Mouse (Mus musculus) midbrain, embryonic 15.5 days (tissue): Measurements from ENCODE around the gene Gcnt7. TPM values are rescaled to one million over a fixed set of nuclear protein-coding genes. Genes with fewer than 3 reads are reported as not detected.

ENCODE experiments used
- ATAC-seq: fragments of 200-750 bp; cut with Nextera tagmentation; replicated peaks from 2 replicates; pipeline ENCODE4 v1.8.0; 2017; ENCODE audit warnings: moderate TSS enrichment
- H3K27ac ChIP-seq: fragments of 300-500 bp; sonication (generic); 2 replicates; pipeline ENCODE4 v1.5.1; 2015; ENCODE audit warnings: mild to moderate bottlenecking, inconsistent platforms
- H3K27me3 ChIP-seq: fragments of 300-500 bp; sonication (generic); replicated peaks from 2 replicates; pipeline ENCODE4 v1.6.1; 2015; ENCODE audit warnings: inconsistent platforms
- H3K36me3 ChIP-seq: fragments of 300-500 bp; sonication (generic); replicated peaks from 2 replicates; pipeline ENCODE4 v1.6.1; 2015; ENCODE audit warnings: inconsistent platforms
- H3K4me1 ChIP-seq: fragments of 300-500 bp; sonication (generic); 2 replicates; pipeline ENCODE4 v1.6.1; 2015; ENCODE audit warnings: inconsistent platforms
- H3K4me2 ChIP-seq: fragments of 300-500 bp; sonication (generic); 2 replicates; pipeline ENCODE4 v1.6.1; 2015; ENCODE audit warnings: inconsistent platforms, mild to moderate bottlenecking, moderate library complexity
- H3K4me3 ChIP-seq: fragments of 300-500 bp; sonication (generic); 2 replicates; pipeline ENCODE4 v1.5.1; 2015; ENCODE audit warnings: mild to moderate bottlenecking, inconsistent platforms
- H3K9ac ChIP-seq: fragments of 300-500 bp; sonication (generic); 2 replicates; pipeline ENCODE4 v1.6.1; 2015; ENCODE audit warnings: mild to moderate bottlenecking, inconsistent platforms
- H3K9me3 ChIP-seq: fragments of 300-500 bp; sonication (generic); 2 replicates; pipeline ENCODE4 v1.6.1; 2016; ENCODE audit warnings: inconsistent platforms
- WGBS: fragments of 180-500 bp; shearing (Covaris S2); methylation state at CpG from one replicate; pipeline ENCODE4 v1.1.7; 2015; ENCODE audit warnings: mixed read lengths; 5-methylcytosine and 5-hydroxymethylcytosine counted together
- polyA plus RNA-seq: library from polyadenylated mRNA; unstranded; fragments of >200 nt; fragmentation: Nextera tagmentation; extraction: Ambion mirVana; gene quantifications from 2 replicates; pipeline ENCODE4 v1.2.1, GENCODE M21; 2015

The Gcnt7 gene
- 2.0 and 2.3 TPM in 2 replicates for polyA plus RNA-seq

- Histone ChIP-seq H3K9ac (no peak within 1 kb of the TSS), H3K27me3 (no peaks in the 10 kb centered on the region), H3K9me3 (no peaks in the 10 kb centered on the region), H3K4me3 (no peak within 1 kb of the TSS), H3K36me3 (peaks cover 5% of the 10 kb centered on the region; the same call in 1 of the 2 replicates), H3K4me2 (no peak within 1 kb of the TSS), H3K27ac (no peak within 1 kb of the TSS), H3K4me1 (no peaks in the 10 kb centered on the region)
- no peak for ATAC-seq
- 87% methylated on average over 11 of the region's 11 CpGs for WGBS
Observed at GRCm38 (mm10) chr2:172458496-172458895, at the start of gene Gcnt7. Gcnt7 (minus strand) TSS chr2:172458596.

GRCm38 (mm10) chr2:172506121-172506520 lies 47.7 kb upstream of the Gcnt7 start:
- no peak overlapping the region for H3K4me2 ChIP-seq
- WGBS, result 86% methylated on average over 7 of the region's 7 CpGs
- H3K36me3 ChIP-seq, result no peaks in the 10 kb centered on the region

GRCm38 (mm10) chr2:172502168-172502567 lies 43.8 kb upstream of the Gcnt7 start:
- 85% methylated on average over 14 of the region's 14 CpGs for WGBS
- ATAC-seq, result no peak

More at GRCm38 (mm10) chr2:172506121-172506520, 47.7 kb upstream of the Gcnt7 start:
- H3K4me3 ChIP-seq, result no peak overlapping the region
- H3K27ac ChIP-seq, result no peak overlapping the region
- H3K9me3 ChIP-seq, result no peaks in the 10 kb centered on the region
- no peaks in the 10 kb centered on the region for H3K27me3 ChIP-seq
- no peak for ATAC-seq
- no peak overlapping the region for H3K9ac ChIP-seq
- H3K4me1 ChIP-seq, result no peaks in the 10 kb centered on the region

GRCm38 (mm10) chr2:172501341-172501740 lies 42.9 kb upstream of the Gcnt7 start:
- Histone ChIP-seq H3K4me2 (no peak overlapping the region), H3K4me3 (no peak overlapping the region), H3K4me1 (no peaks in the 10 kb centered on the region), H3K27me3 (no peaks in the 10 kb centered on the region), H3K9me3 (no peaks in the 10 kb centered on the region), H3K27ac (no peak overlapping the region), H3K9ac (no peak overlapping the region), H3K36me3 (no peaks in the 10 kb centered on the region)
- ATAC-seq, result no peak
- 5% methylated on average over 4 of the region's 4 CpGs for WGBS

More at GRCm38 (mm10) chr2:172502168-172502567, 43.8 kb upstream of the Gcnt7 start:
- Histone ChIP-seq H3K36me3 (no peaks in the 10 kb centered on the region), H3K9me3 (no peaks in the 10 kb centered on the region), H3K4me3 (no peak overlapping the region), H3K4me2 (no peak overlapping the region), H3K27ac (no peak overlapping the region), H3K4me1 (no peaks in the 10 kb centered on the region), H3K27me3 (no peaks in the 10 kb centered on the region), H3K9ac (no peak overlapping the region)

- Histone ChIP-seq H3K9me3 (no peaks in the 10 kb centered on the region), H3K4me1 (no peaks in the 10 kb centered on the region), H3K27ac (no peak overlapping the region), H3K4me2 (no peak overlapping the region), H3K27me3 (no peaks in the 10 kb centered on the region), H3K4me3 (no peak overlapping the region), H3K9ac (no peak overlapping the region), H3K36me3 (no peaks in the 10 kb centered on the region)
- 54% methylated on average over 7 of the region's 7 CpGs for WGBS
- no peak for ATAC-seq
Observed at GRCm38 (mm10) chr2:172500752-172501316, 42.4 kb upstream of the Gcnt7 start.

GRCm38 (mm10) chr2:172498823-172499222 lies 40.4 kb upstream of the Gcnt7 start:
- Histone ChIP-seq H3K4me2 (no peak overlapping the region), H3K9me3 (no peaks in the 10 kb centered on the region), H3K27me3 (no peaks in the 10 kb centered on the region), H3K4me1 (no peaks in the 10 kb centered on the region), H3K4me3 (no peak overlapping the region), H3K27ac (no peak overlapping the region), H3K9ac (no peak overlapping the region), H3K36me3 (no peaks in the 10 kb centered on the region)
- ATAC-seq, result no peak
- 51% methylated on average over 3 of the region's 3 CpGs for WGBS

- no peak overlapping the region for H3K4me3 ChIP-seq
- WGBS, result 75% methylated on average over 8 of the region's 8 CpGs
Observed at GRCm38 (mm10) chr2:172496736-172497345, 38.4 kb upstream of the Gcnt7 start.

GRCm38 (mm10) chr2:172484696-172485370 lies 26.4 kb upstream of the Gcnt7 start:
- Histone ChIP-seq H3K4me2 (no peak overlapping the region), H3K4me3 (no peak overlapping the region), H3K9me3 (no peaks in the 10 kb centered on the region), H3K36me3 (no peaks in the 10 kb centered on the region), H3K27ac (no peak overlapping the region), H3K4me1 (0 out of 2 replicates have a peak, but pooled peaks cover 3% of the 10 kb centered on the region), H3K27me3 (no peaks in the 10 kb centered on the region), H3K9ac (no peak overlapping the region)
- ATAC-seq, result no peak
- WGBS, result 46% methylated on average over 12 of the region's 12 CpGs

More at GRCm38 (mm10) chr2:172496736-172497345, 38.4 kb upstream of the Gcnt7 start:
- Histone ChIP-seq H3K4me1 (no peaks in the 10 kb centered on the region), H3K9me3 (no peaks in the 10 kb centered on the region), H3K4me2 (no peak overlapping the region), H3K27ac (no peak overlapping the region), H3K36me3 (no peaks in the 10 kb centered on the region), H3K27me3 (no peaks in the 10 kb centered on the region), H3K9ac (no peak overlapping the region)
- ATAC-seq, result no peak

- no peak for ATAC-seq
- no peak overlapping the region for H3K27ac ChIP-seq
- no peak overlapping the region for H3K4me3 ChIP-seq
Observed at GRCm38 (mm10) chr2:172483766-172484413, 25.5 kb upstream of the Gcnt7 start.

GRCm38 (mm10) chr2:172481654-172482385 lies 23.4 kb upstream of the Gcnt7 start:
- Histone ChIP-seq H3K27me3 (peaks cover 1% of the 10 kb centered on the region; the same call in 1 of the 2 replicates), H3K36me3 (no peaks in the 10 kb centered on the region), H3K9ac (no peak overlapping the region), H3K4me1 (0 out of 2 replicates have a peak, but pooled peaks cover 3% of the 10 kb centered on the region), H3K27ac (no peak overlapping the region), H3K4me2 (no peak overlapping the region), H3K9me3 (no peaks in the 10 kb centered on the region), H3K4me3 (no peak overlapping the region)
- 88% methylated on average over 16 of the region's 16 CpGs for WGBS
- no peak for ATAC-seq

More at GRCm38 (mm10) chr2:172483766-172484413, 25.5 kb upstream of the Gcnt7 start:
- 79% methylated on average over 14 of the region's 14 CpGs for WGBS
- Histone ChIP-seq H3K4me2 (no peak overlapping the region), H3K36me3 (no peaks in the 10 kb centered on the region), H3K27me3 (no peaks in the 10 kb centered on the region), H3K4me1 (0 out of 2 replicates have a peak, but pooled peaks cover 3% of the 10 kb centered on the region), H3K9ac (no peak overlapping the region), H3K9me3 (no peaks in the 10 kb centered on the region)

- Histone ChIP-seq H3K4me2 (no peak overlapping the region), H3K4me1 (0 out of 2 replicates have a peak, but pooled peaks cover 3% of the 10 kb centered on the region), H3K9me3 (no peaks in the 10 kb centered on the region), H3K27me3 (peaks cover 4% of the 10 kb centered on the region; the same call in 1 of the 2 replicates), H3K36me3 (no peaks in the 10 kb centered on the region), H3K9ac (no peak overlapping the region), H3K27ac (no peak overlapping the region), H3K4me3 (no peak overlapping the region)
- no peak for ATAC-seq
- 68% methylated on average over 7 of the region's 7 CpGs for WGBS
Observed at GRCm38 (mm10) chr2:172480296-172480695, 21.9 kb upstream of the Gcnt7 start.
